19 mouse cellular contexts compared by ENCODE assay signal in genomic region chr4:117546616-117547015, GRCm38 (mm10). TPM values are rescaled to one million over a fixed set of nuclear protein-coding genes. Genes with fewer than 3 reads are reported as not detected.
DNase-seq lines count a peak whose midpoint lies in the region; ATAC-seq and TF ChIP-seq lines count a peak whose summit lies in the region.
"Had no signal": no experiment of that assay in that cellular context is flagged by ENCODE, and none has a peak within 500 bp of the region (broad histone marks: within the 10 kb centered on the region; RNA-seq: fewer than 3 reads in every experiment).

No protein-coding gene starts in this region.

- no peak for TF ChIP-seq CTCF in MEL (IDR thresholded peaks at IDR 0.05 in 2 of 3, conservative IDR thresholded peaks at IDR 0.05 in 1 of 3; ENCODE audit: control insufficient read depth in 1 of 3, insufficient read depth in 1 of 3, low read depth in 2 of 3, low read length in 3 of 3, poor library complexity in 1 of 3, severe bottlenecking in 1 of 3)

- 87% methylated on average over 6 of the region's 6 CpGs for WGBS in hindbrain, embryonic 12.5 days

- peaks cover 0 to 19% of the 10 kb centered on the region in 2 experiments; a peak in 2 of 4 replicates for H3K36me3 ChIP-seq in MEL (ENCODE audit: control insufficient read depth in 1 of 2, insufficient read depth in 2 of 2, low read length in 2 of 2)
- no peaks in the 10 kb centered on the region for H3K36me3 ChIP-seq in hindbrain, embryonic 12.5 days
- H3K36me3 ChIP-seq: G1E had no signal

- TF ChIP-seq POLR2A in MEL (IDR thresholded peaks at IDR 0.05; ENCODE audit: control insufficient read depth in 1 of 2, insufficient read depth in 1 of 2, low read depth in 1 of 2, low read length in 2 of 2, poor library complexity in 1 of 2): no peak

- no peak overlapping the region for H3K27ac ChIP-seq in MEL (ENCODE audit: control insufficient read depth, low read depth, low read length)
- H3K27ac ChIP-seq in hindbrain, embryonic 12.5 days: no peak overlapping the region

- H3K4me2 ChIP-seq in hindbrain, embryonic 12.5 days (replicated peaks): no peak overlapping the region

- no peaks in the 10 kb centered on the region for H3K9me3 ChIP-seq in MEL (replicated peaks; ENCODE audit: insufficient read depth, low read length)
- H3K9me3 ChIP-seq in hindbrain, embryonic 12.5 days (replicated peaks): no peaks in the 10 kb centered on the region
- H3K9me3 ChIP-seq: G1E had no signal

- H3K4me3 ChIP-seq in MEL (ENCODE audit: control insufficient read depth in 1 of 2, insufficient read depth in 1 of 2, low read depth in 2 of 2, low read length in 2 of 2): no peak overlapping the region
- H3K4me3 ChIP-seq in hindbrain, embryonic 12.5 days: no peak overlapping the region

- H3K79me2 ChIP-seq in MEL (ENCODE audit: control insufficient read depth, insufficient read depth, low read length, poor library complexity): peaks cover 7% of the 10 kb centered on the region

- H3K4me1 ChIP-seq in MEL (ENCODE audit: control insufficient read depth in 1 of 2, insufficient read depth in 2 of 2, low read length in 2 of 2): peaks cover 0 to 21% of the 10 kb centered on the region in 2 experiments; a peak in 3 of 4 replicates
- H3K4me1 ChIP-seq in hindbrain, embryonic 12.5 days: peaks cover 14% of the 10 kb centered on the region

- no peak for DNase-seq in MEL (ENCODE audit: low read depth, low spot score)
- DNase-seq: adrenal gland, adult 2 months; adrenal gland, adult 8-10 months; adrenal gland, postnatal 10 days; adrenal gland, postnatal 14 days; adrenal gland, postnatal 25 days; adrenal gland, postnatal 36 days; B cell, adult 2 months; cerebellum, adult 11 months; cerebellum, adult 11-12 months; cerebellum, adult 18-20 months; cerebellum, adult 2 months; cerebellum, adult 8-10 months had no signal

- no peak for TF ChIP-seq RAD21 in MEL (IDR thresholded peaks at IDR 0.05; ENCODE audit: low read depth, low read length)

- H3K27me3 ChIP-seq in MEL (ENCODE audit: control insufficient read depth in 1 of 2, insufficient read depth in 2 of 2, low read length in 2 of 2): 0 out of 4 replicates have a peak, but pooled peaks cover 0 to 1% of the 10 kb centered on the region in 2 experiments
- H3K27me3 ChIP-seq in hindbrain, embryonic 12.5 days: no peaks in the 10 kb centered on the region
- H3K27me3 ChIP-seq: CH12.LX, Patski had no signal

- ATAC-seq in hindbrain, embryonic 12.5 days (ENCODE audit: low FRiP score): no peak
- ATAC-seq: activated CD4-positive, CD25-positive, alpha-beta regulatory T cell, adult 4 months; CD4-positive, CD25-positive, alpha-beta regulatory T cell, adult 4 months; Patski had no signal

- no peak overlapping the region for H3K9ac ChIP-seq in MEL (ENCODE audit: control insufficient read depth, low read depth, low read length, poor library complexity, severe bottlenecking)
- H3K9ac ChIP-seq in hindbrain, embryonic 12.5 days: no peak overlapping the region

- TF ChIP-seq EP300 in MEL (IDR thresholded peaks at IDR 0.05; ENCODE audit: low read depth in 1 of 2, low read length in 2 of 2): peak in 1 of 2 experiments; percentile 57; a peak in 2 of 4 replicates

TF ChIP-seq in MEL, 35 proteins besides CTCF, POLR2A, EP300 and RAD21:
- TF ChIP-seq MXI1 (IDR thresholded peaks at IDR 0.05; ENCODE audit: low read depth, low read length) (no peak), GABPA (IDR thresholded peaks at IDR 0.05; ENCODE audit: low read depth, low read length) (no peak), GATA1 (IDR thresholded peaks at IDR 0.05; ENCODE audit: low read depth, low read length) (peak; percentile 24; the same call in 1 of the 2 replicates), ETS1 (IDR thresholded peaks at IDR 0.05; ENCODE audit: low read depth, low read length) (no peak), RCOR1 (IDR thresholded peaks at IDR 0.05; ENCODE audit: low read depth, low read length) (peak; percentile 52; the same call in 1 of the 2 replicates), MEF2A (IDR thresholded peaks at IDR 0.05; ENCODE audit: extremely low read depth, insufficient replicate concordance, low read depth, low read length, poor library complexity, severe bottlenecking) (no peak), MAZ (IDR thresholded peaks at IDR 0.05; ENCODE audit: low read depth, low read length) (no peak), CHD1 (IDR thresholded peaks at IDR 0.05; ENCODE audit: low read depth, low read length) (no peak)
TF ChIP-seq in MEL: peak in this region for 2.

RNA-seq across cellular contexts. Expression of gene Eri3, which starts 3.5 kb away (rescaled TPM):
- 34.9 and 36.7 TPM in 2 replicates for total RNA-seq in MEL (2012; rRNA removed)
- 10 to 100 TPM in 1 of 2 experiments, not detected in 1; 63.9 TPM for polyA plus RNA-seq in MEL (2012; ENCODE audit: insufficient read depth in 1 of 2, insufficient read length in 2 of 2, low read depth in 1 of 2, low replicate concordance in 2 of 2, missing spikeins in 1 of 2)
- polyA plus RNA-seq in hindbrain, embryonic 12.5 days (2016; fragmentation: Nextera tagmentation; extraction: Ambion mirVana): 177 and 178 TPM in 2 replicates

RNA-seq across cellular contexts. Expression of gene Rnf220, which starts 49.8 kb away (rescaled TPM):
- 111 and 121 TPM in 2 replicates for total RNA-seq in MEL (2012; rRNA removed)
- polyA plus RNA-seq in MEL (2012; ENCODE audit: insufficient read depth in 1 of 2, insufficient read length in 2 of 2, low read depth in 1 of 2, low replicate concordance in 2 of 2, missing spikeins in 1 of 2): 100 to 1,000 TPM in 1 of 2 experiments, not detected in 1; 201 TPM
- polyA plus RNA-seq in hindbrain, embryonic 12.5 days (2016; fragmentation: Nextera tagmentation; extraction: Ambion mirVana): 104 and 111 TPM in 2 replicates
